Mouse (Mus musculus) left cerebral cortex, adult 6 months (tissue): ENCODE results near the gene Lrrc39. TPM values are rescaled to one million over a fixed set of nuclear protein-coding genes. Genes with fewer than 3 reads are reported as not detected.

Experiments
- long read RNA-seq, 2 experiments: library from polyadenylated mRNA; unstranded; transcript quantifications; one replicate each; pipeline ENCODE4 v2.0.0; 2019 to 2020
- polyA plus RNA-seq: library from polyadenylated mRNA; unstranded; fragments of <200 nt; fragmentation: Nextera tagmentation; gene quantifications from 2 replicates; pipeline ENCODE4 v1.2.3, GENCODE M21; 2021

Lrrc39 gene
- polyA plus RNA-seq, result 0.09 and 0.16 TPM in 2 replicates
- long read RNA-seq, experiment 1, partial matches to known transcripts, result 1 of 2 reads
- long read RNA-seq, experiment 1, other reads (novel, unspliced or antisense), result 1 of 2 reads
- long read RNA-seq, experiment 2, result 0 reads

GRCm38 (mm10) chr3:116562408-116563094, at the start of gene Lrrc39:
Lrrc39 (plus strand) TSS chr3:116562973.

GRCm38 (mm10) chr3:116594728-116595602, 32.2 kb downstream of the Lrrc39 start, which contains the start of gene Sass6:
Sass6 (plus strand) TSS chr3:116594982.

GRCm38 (mm10) chr3:116614295-116614892, 51.6 kb downstream of the Lrrc39 start, which contains the start of gene Trmt13:
Trmt13 (minus strand) TSS chr3:116614587.

Other genes with a start within 250 kb of the Lrrc39 start
- 1.0 and 1.3 TPM in 2 replicates for gene Cdc14a, start 138.9 kb upstream of the Lrrc39 start, polyA plus RNA-seq
- 62.2 and 79.1 TPM in 2 replicates for gene Rtca, start 54.8 kb upstream of the Lrrc39 start, polyA plus RNA-seq
- gene Dbt, start 49.9 kb upstream of the Lrrc39 start, polyA plus RNA-seq, result 10.3 and 12.2 TPM in 2 replicates
- 1.5 and 2.3 TPM in 2 replicates for gene Sass6, start 32.0 kb downstream of the Lrrc39 start, polyA plus RNA-seq
- 3.1 and 3.4 TPM in 2 replicates for gene Trmt13, start 51.6 kb downstream of the Lrrc39 start, polyA plus RNA-seq
- 43.9 and 54.5 TPM in 2 replicates for gene Mfsd14a, start 99.7 kb downstream of the Lrrc39 start, polyA plus RNA-seq
- not detected in 2 replicates for gene Gm43191, start 118.3 kb downstream of the Lrrc39 start, polyA plus RNA-seq
- 4.3 and 16.2 TPM in 2 replicates for gene Slc35a3, start 149.9 kb downstream of the Lrrc39 start, polyA plus RNA-seq
- 5.8 and 7.5 TPM in 2 replicates for gene Agl, start 245.2 kb downstream of the Lrrc39 start, polyA plus RNA-seq